Mouse (Mus musculus) neural tube, embryonic 13.5 days (tissue): ENCODE data around the gene Fbxo2. TPM values are rescaled to one million over a fixed set of nuclear protein-coding genes. Genes with fewer than 3 reads are reported as not detected.

Experiments used
- ATAC-seq: fragments of 200-750 bp; cut with Nextera tagmentation; 2 replicates; pipeline ENCODE4 v1.8.0; 2017; ENCODE audit warnings: low read depth, mild to moderate bottlenecking, moderate TSS enrichment, moderate library complexity
- H3K27ac ChIP-seq: fragments of 300-500 bp; sonication (generic); replicated peaks from 2 replicates; pipeline ENCODE4 v1.5.1; 2015; ENCODE audit warnings: moderate library complexity, mild to moderate bottlenecking, inconsistent platforms
- H3K27me3 ChIP-seq: fragments of 300-500 bp; sonication (generic); 2 replicates; pipeline ENCODE4 v1.6.1; 2015; ENCODE audit warnings: mild to moderate bottlenecking, inconsistent platforms
- H3K36me3 ChIP-seq: fragments of 300-500 bp; sonication (generic); 2 replicates; pipeline ENCODE4 v1.6.1; 2015; ENCODE audit warnings: mild to moderate bottlenecking, inconsistent platforms
- H3K4me1 ChIP-seq: fragments of 300-500 bp; sonication (generic); replicated peaks from 2 replicates; pipeline ENCODE4 v1.6.1; 2015; ENCODE audit warnings: inconsistent platforms
- H3K4me2 ChIP-seq: fragments of 300-500 bp; sonication (generic); 2 replicates; pipeline ENCODE4 v1.6.1; 2015; ENCODE audit warnings: inconsistent platforms, mild to moderate bottlenecking, moderate library complexity
- H3K4me3 ChIP-seq: fragments of 300-500 bp; sonication (generic); 2 replicates; pipeline ENCODE4 v1.5.1; 2015; ENCODE audit warnings: mild to moderate bottlenecking, inconsistent platforms
- H3K9ac ChIP-seq: fragments of 300-500 bp; sonication (generic); 2 replicates; pipeline ENCODE4 v1.6.1; 2015; ENCODE audit warnings: moderate library complexity, mild to moderate bottlenecking, inconsistent platforms
- H3K9me3 ChIP-seq: fragments of 300-500 bp; sonication (generic); 2 replicates; pipeline ENCODE4 v1.6.1; 2016; ENCODE audit warnings: inconsistent platforms
- WGBS: fragments of 180-500 bp; shearing (Covaris S2); methylation state at CpG from one replicate; pipeline ENCODE4 v1.1.7; 2015; 5-methylcytosine and 5-hydroxymethylcytosine counted together
- polyA plus RNA-seq: library from polyadenylated mRNA; unstranded; fragments of >200 nt; fragmentation: Nextera tagmentation; extraction: Ambion mirVana; gene quantifications from 2 replicates; pipeline ENCODE4 v1.2.1, GENCODE M21; 2015

Gene Fbxo2
- polyA plus RNA-seq, 1 experiment from 2014 or later: 6.9 TPM

DNA sequence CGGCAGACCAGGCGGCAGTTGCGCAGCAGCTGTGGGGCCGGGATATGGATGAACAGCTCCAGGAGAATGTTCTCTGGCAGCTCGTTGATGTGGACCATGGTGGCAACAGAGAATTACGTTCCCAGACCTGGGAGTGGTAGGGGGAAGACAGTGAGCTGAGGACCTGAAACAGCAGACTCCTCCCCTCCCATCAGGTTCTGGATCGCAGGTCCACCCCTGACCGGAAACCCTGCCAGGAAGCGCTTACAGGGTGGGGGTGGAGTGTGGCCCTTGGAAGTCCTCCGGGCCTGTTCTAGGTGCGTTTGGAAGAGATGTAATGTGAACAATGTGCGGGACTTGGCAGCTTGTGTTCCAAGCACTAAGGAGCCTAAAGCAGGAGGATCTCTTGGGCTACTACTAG is 10.9 kb upstream of the Fbxo2 start:
- Histone ChIP-seq H3K9me3 (no peaks in the 10 kb centered on the region), H3K9ac (no peak overlapping the region), H3K36me3 (peaks cover 66% of the 10 kb centered on the region), H3K4me1 (peaks cover 17% of the 10 kb centered on the region), H3K27ac (no peak overlapping the region), H3K4me3 (no peak overlapping the region), H3K27me3 (no peaks in the 10 kb centered on the region), H3K4me2 (no peak overlapping the region)
- ATAC-seq: no peak
- 64% methylated on average over 12 of the region's 12 CpGs for WGBS

GRCm38 (mm10) chr4:148150242-148150641 is 10.2 kb upstream of the Fbxo2 start:
- ATAC-seq: no peak
- Histone ChIP-seq H3K4me3 (no peak overlapping the region), H3K36me3 (peaks cover 66% of the 10 kb centered on the region)

DNA sequence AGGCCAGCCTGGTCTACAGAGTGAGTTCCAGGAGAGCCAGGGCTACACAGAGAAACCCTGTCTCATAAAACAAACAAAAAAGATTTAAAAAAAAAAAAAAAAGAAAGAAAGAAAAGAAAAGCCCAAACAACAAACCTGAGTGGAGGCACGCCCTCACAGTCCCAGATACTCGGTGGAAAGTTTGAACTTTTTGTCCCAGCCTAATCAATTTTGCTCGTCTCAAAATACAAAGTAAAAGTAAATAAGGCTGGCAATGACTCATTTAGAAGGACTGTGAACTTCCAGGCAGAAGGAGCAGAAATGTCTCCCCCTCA is 9.5 kb upstream of the Fbxo2 start:
- Histone ChIP-seq H3K27me3 (no peaks in the 10 kb centered on the region), H3K36me3 (peaks cover 66% of the 10 kb centered on the region), H3K9ac (peak overlapping the region; percentile 86), H3K9me3 (no peaks in the 10 kb centered on the region), H3K4me1 (peaks cover 17% of the 10 kb centered on the region), H3K4me2 (peak overlapping the region; percentile 88), H3K4me3 (peak overlapping the region; percentile 57), H3K27ac (peak overlapping the region; percentile 92)
- 33% methylated on average over 3 of the region's 3 CpGs for WGBS
- ATAC-seq: no peak

More at GRCm38 (mm10) chr4:148150242-148150641, 10.2 kb upstream of the Fbxo2 start:
- Histone ChIP-seq H3K9ac (peak overlapping the region; percentile 12; the same call in 1 of the 2 replicates), H3K9me3 (no peaks in the 10 kb centered on the region), H3K4me1 (peaks cover 17% of the 10 kb centered on the region), H3K27me3 (no peaks in the 10 kb centered on the region), H3K4me2 (no peak overlapping the region), H3K27ac (no peak overlapping the region)
- 51% methylated on average over 7 of the region's 7 CpGs for WGBS

DNA sequence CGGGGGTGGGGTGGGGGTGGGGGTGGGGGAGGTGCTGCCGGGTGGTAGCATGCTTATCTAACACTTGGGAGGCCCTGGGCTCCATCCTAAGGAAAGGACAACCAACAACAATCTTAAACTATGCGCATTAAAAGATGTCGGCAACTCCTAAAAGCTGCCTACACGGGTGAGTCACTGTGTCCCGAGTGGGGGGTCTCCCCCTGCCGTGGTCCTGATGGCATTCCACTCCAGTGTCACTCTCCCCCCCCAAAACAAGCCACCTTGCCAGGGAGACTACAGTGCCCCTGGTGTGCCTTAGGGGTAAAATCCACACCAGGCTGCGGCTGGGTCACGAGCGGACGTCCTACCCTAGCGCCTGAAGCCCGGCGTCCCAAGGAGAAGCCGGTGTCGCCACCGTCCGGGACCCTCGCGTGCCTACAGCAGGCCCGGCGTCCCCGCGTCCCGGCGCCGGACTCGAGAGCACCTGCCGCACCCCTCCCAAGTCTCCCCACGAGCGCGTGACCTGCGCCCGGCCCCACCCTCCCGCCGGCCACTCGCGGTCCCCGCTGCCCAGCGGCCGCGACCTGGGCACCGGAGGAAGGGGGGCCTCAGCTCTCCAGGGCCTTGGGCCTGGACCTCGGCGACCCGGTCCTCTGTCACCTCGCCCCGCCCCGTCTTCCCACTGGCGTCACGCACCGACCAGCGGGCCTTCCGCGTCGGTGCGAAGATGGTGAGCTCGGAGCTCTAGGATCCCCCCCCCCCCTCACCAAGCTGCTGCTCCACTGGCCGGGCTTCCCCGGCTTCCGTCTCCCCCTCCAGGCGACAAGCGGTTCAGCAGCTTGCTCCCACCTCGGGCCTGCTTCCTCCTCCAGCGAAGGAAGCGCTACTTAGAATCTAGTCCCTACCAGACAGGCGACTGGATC is 8.9 kb upstream of the Fbxo2 start, which contains the start of gene Fbxo6:
TSS of gene Fbxo6 (minus strand) at position 874 of the 902 bp plus-strand sequence.
- WGBS: under 1% methylated on average over 60 of the region's 67 CpGs
- Histone ChIP-seq H3K4me1 (peaks cover 19% of the 10 kb centered on the region), H3K9ac (peak within 1 kb of the TSS; percentile 86), H3K27me3 (no peaks in the 10 kb centered on the region), H3K27ac (peak within 1 kb of the TSS; percentile 92), H3K4me2 (peak within 1 kb of the TSS; percentile 88), H3K9me3 (no peaks in the 10 kb centered on the region), H3K36me3 (peaks cover 66% of the 10 kb centered on the region), H3K4me3 (peak within 1 kb of the TSS; percentile 57)
- ATAC-seq: peak; percentile 91

GRCm38 (mm10) chr4:148152547-148152946 is 7.9 kb upstream of the Fbxo2 start:
- Histone ChIP-seq H3K9me3 (no peaks in the 10 kb centered on the region), H3K4me3 (no peak overlapping the region), H3K4me1 (peaks cover 29% of the 10 kb centered on the region), H3K27ac (0 out of 2 replicates have a peak overlapping the region, but pooled peaks have one; percentile 28), H3K9ac (peak overlapping the region; percentile 43; the same call in 1 of the 2 replicates), H3K27me3 (no peaks in the 10 kb centered on the region), H3K4me2 (peak overlapping the region; percentile 88; the same call in 1 of the 2 replicates), H3K36me3 (peaks cover 64% of the 10 kb centered on the region)
- no peak for ATAC-seq
- WGBS: 89% methylated on average over 5 of the region's 5 CpGs

GRCm38 (mm10) chr4:148154006-148154405 is 6.4 kb upstream of the Fbxo2 start:
- no peak overlapping the region for H3K4me2 ChIP-seq
- no peak overlapping the region for H3K9ac ChIP-seq
- no peaks in the 10 kb centered on the region for H3K9me3 ChIP-seq
- H3K27ac ChIP-seq: no peak overlapping the region
- ATAC-seq: no peak
- no peaks in the 10 kb centered on the region for H3K27me3 ChIP-seq
- peaks cover 58% of the 10 kb centered on the region for H3K36me3 ChIP-seq
- H3K4me1 ChIP-seq: peaks cover 41% of the 10 kb centered on the region
- H3K4me3 ChIP-seq: no peak overlapping the region
- WGBS: 89% methylated on average over 4 of the region's 4 CpGs

- no peak for ATAC-seq
- no peak overlapping the region for H3K4me3 ChIP-seq
- H3K36me3 ChIP-seq: peaks cover 52% of the 10 kb centered on the region
- H3K4me1 ChIP-seq: peaks cover 41% of the 10 kb centered on the region
- H3K9me3 ChIP-seq: no peaks in the 10 kb centered on the region
- no peak overlapping the region for H3K9ac ChIP-seq
- 55% methylated on average over 3 of the region's 3 CpGs for WGBS
- no peaks in the 10 kb centered on the region for H3K27me3 ChIP-seq
- no peak overlapping the region for H3K4me2 ChIP-seq
- H3K27ac ChIP-seq: no peak overlapping the region
Measured at GRCm38 (mm10) chr4:148154982-148155381, 5.4 kb upstream of the Fbxo2 start.

DNA sequence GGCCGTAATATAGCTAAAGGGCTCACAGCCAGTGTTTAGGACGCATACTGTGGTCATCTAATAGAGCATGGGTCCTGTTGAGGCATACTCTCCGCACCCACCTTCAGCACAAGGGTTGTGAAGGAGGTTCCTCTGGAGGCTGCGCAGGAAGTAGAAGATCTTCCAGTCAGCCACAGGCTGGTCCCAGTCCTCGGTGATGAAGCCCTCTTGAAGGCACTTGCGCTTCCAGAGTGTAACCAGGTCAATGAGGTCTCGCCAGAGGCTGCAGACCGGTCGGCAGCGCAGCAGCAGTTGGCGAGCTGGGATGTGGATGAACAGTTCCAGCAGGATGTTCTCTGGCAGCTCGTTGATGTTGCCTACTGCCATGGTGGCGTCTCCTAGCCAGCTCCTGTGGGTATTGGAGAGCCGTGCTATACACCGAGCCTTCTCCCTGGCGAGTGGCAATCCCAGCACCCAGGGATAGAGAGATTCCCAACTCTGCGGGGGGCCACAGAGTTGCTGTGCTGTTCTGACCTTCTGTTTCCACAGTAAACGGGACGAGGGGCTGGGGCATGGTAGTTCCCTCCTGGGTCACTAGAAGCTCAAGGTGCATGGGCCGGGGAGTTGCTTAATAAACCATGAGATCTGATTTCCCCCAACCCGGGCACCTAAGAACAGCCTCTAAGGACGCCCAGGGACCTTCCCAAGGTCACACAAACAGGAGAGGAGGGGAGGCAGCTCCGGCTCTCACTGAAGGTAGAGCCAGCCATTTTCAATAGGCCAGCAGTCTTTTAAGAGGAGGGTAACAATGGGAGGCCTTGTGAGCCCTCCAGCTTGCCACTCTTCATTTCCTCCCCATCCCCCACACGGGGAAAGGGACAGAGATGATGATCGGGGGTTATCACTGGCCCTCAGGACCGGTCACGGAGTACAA is 1.7 kb upstream of the Fbxo2 start:
- Histone ChIP-seq H3K27ac (peak overlapping the region; percentile 93), H3K4me1 (peaks cover 37% of the 10 kb centered on the region), H3K27me3 (peaks cover 29% of the 10 kb centered on the region), H3K9me3 (no peaks in the 10 kb centered on the region), H3K4me2 (peak overlapping the region; percentile 90), H3K9ac (peak overlapping the region; percentile 93), H3K4me3 (peak overlapping the region; percentile 78), H3K36me3 (peaks cover 38% of the 10 kb centered on the region)
- ATAC-seq: peak; percentile 6
- 22% methylated on average over 27 of the region's 27 CpGs for WGBS

- ATAC-seq: peak; percentile 91
- 1% methylated on average over 52 of the region's 55 CpGs for WGBS
Measured at GRCm38 (mm10) chr4:148159544-148160435, 631 bp upstream of the Fbxo2 start.

DNA sequence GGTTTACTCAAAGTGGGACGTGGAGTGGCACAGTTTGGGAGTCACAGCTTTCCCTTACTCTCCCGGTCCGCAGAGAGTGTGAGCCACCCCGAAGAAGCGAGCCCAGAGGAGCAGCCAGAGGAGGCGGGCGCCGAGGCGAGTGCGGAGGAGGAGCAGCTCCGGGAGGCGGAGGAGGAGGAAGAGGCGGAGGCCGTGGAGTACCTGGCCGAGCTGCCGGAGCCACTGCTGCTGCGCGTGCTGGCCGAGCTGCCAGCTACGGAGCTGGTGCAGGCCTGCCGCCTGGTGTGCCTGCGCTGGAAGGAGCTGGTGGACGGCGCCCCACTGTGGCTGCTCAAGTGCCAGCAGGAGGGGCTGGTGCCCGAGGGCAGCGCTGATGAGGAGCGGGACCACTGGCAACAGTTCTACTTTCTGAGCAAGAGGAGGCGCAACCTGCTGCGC is 3.6 kb downstream of the Fbxo2 start:
- no peak overlapping the region for H3K27ac ChIP-seq
- peaks cover 62% of the 10 kb centered on the region for H3K27me3 ChIP-seq
- H3K4me1 ChIP-seq: peaks cover 44% of the 10 kb centered on the region
- H3K4me2 ChIP-seq: peak overlapping the region; percentile 55
- H3K4me3 ChIP-seq: peak overlapping the region; percentile 30
- WGBS: under 1% methylated on average over 28 of the region's 29 CpGs
- H3K9ac ChIP-seq: peak overlapping the region; percentile 49; the same call in 1 of the 2 replicates
- no peaks in the 10 kb centered on the region for H3K9me3 ChIP-seq
- no peaks in the 10 kb centered on the region for H3K36me3 ChIP-seq
- no peak for ATAC-seq

More at GRCm38 (mm10) chr4:148159544-148160435, 631 bp upstream of the Fbxo2 start:
- Histone ChIP-seq H3K4me3 (peak overlapping the region; percentile 78), H3K27ac (peak overlapping the region; percentile 93), H3K9ac (peak overlapping the region; percentile 93), H3K9me3 (no peaks in the 10 kb centered on the region), H3K4me1 (peaks cover 48% of the 10 kb centered on the region), H3K4me2 (peak overlapping the region; percentile 90), H3K27me3 (peaks cover 40% of the 10 kb centered on the region), H3K36me3 (peaks cover 27% of the 10 kb centered on the region)

DNA sequence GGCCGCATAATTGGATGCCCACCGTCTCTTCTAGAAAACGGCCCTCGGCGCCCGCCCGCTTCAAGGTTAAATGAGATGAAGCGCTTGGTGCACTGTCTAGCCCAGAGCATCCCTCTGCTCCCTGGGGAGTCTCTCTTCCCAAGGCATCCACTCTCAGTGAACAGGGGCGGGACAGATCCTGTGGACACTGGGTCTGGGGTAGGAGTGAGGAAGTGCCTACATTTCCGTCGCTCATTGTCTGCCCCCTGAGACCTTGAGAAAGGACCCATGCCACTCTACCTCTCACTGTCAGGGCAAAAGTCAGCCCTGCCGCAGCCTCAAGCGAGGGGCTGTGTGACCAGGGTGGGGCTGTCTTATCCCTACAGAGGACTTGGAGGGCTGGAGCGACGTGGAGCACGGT is 4.0 kb downstream of the Fbxo2 start:
- H3K4me1 ChIP-seq: peaks cover 44% of the 10 kb centered on the region
- no peak overlapping the region for H3K9ac ChIP-seq
- ATAC-seq: no peak
- no peaks in the 10 kb centered on the region for H3K9me3 ChIP-seq
- no peaks in the 10 kb centered on the region for H3K36me3 ChIP-seq
- H3K4me2 ChIP-seq: peak overlapping the region; percentile 55
- peak overlapping the region; percentile 30 for H3K4me3 ChIP-seq
- H3K27me3 ChIP-seq: peaks cover 64% of the 10 kb centered on the region
- no peak overlapping the region for H3K27ac ChIP-seq
- WGBS: 1% methylated on average over 16 of the region's 16 CpGs
